Mouse (Mus musculus) spleen, adult 2 months (tissue): ENCODE data around the gene Bcl2.

ENCODE experiments used
- CTCF ChIP-seq: fragments of 200-500 bp; IDR thresholded peaks from 2 replicates; pipeline ENCODE4 v1.5.1; 2011; ENCODE audit warnings: mild to moderate bottlenecking, inconsistent platforms; ENCODE audit not compliant: insufficient read depth, insufficient read length, insufficient replicate concordance; ENCODE audit errors: extremely low read depth
- POLR2A ChIP-seq: fragments of 200-500 bp; IDR thresholded peaks from 2 replicates; pipeline ENCODE4 v1.6.1; 2011; ENCODE audit warnings: low read depth, low read length, inconsistent platforms

- TF ChIP-seq CTCF (no peak), POLR2A (no peak)
Observed at GRCm38 (mm10) chr1:106707036-106707880, 6.8 kb downstream of the Bcl2 start.
